Mouse (Mus musculus): Measurements from ENCODE around the gene Gm21983. TPM values are rescaled to one million over a fixed set of nuclear protein-coding genes. Genes with fewer than 3 reads are reported as not detected.
A peak's percentile ranks its signal among the peaks of the same experiment; 100 is the strongest.

Gm21983 gene
- polyA plus RNA-seq, 1 experiment: not detected

DNA sequence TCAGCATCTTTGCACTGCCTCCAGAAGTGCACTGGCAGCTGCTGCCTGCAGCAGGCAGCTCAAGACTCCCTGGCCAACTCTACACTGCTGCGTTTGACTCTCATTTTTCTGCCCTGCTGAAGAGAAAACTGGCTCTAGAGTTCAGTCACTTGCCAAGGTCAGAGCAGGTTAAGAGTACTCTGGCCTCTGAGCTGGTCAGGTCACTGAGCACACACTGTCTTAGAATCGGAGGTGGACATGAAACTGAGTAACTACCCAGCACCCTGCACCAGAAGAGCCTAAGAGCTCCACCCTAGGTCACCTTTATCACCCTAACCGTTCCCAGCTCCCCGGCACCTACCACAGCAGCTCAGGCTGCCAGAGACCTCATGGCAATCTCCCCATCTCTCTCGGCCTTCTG, 5.1 kb upstream of the Gm21983 start:
- no peak for DNase-seq (ENCODE audit: low spot score)

GRCm38 (mm10) chr7:27184964-27185363, 4.1 kb upstream of the Gm21983 start:
- DNase-seq (ENCODE audit: low spot score): no peak

- DNase-seq (ENCODE audit: low spot score): no peak
These were observed 1.6 kb upstream of the Gm21983 start for GRCm38 (mm10) chr7:27182498-27182897.

DNA sequence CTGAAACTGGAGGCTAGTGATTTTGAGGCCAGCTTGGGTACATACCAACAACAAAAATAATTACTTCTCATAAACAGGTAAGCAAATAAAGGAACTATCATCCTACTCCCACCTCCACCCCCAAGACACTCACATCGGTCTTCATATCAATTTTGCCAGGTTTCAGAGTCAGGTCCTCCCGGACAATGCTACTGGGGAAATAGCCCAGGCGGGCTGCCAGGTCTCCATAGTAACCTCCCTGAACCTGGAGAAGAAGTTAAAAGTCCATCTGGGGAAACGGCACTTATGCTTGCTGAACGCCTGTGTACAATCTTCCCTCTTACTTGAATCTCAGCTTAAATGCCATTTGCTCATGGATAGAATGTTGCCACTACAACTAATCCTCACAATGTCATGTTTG, 850 bp downstream of the Gm21983 start:
- no peak for DNase-seq (ENCODE audit: low spot score)

GRCm38 (mm10) chr7:27179217-27179918, 1.5 kb downstream of the Gm21983 start:
- DNase-seq (ENCODE audit: low spot score): no peak

DNA sequence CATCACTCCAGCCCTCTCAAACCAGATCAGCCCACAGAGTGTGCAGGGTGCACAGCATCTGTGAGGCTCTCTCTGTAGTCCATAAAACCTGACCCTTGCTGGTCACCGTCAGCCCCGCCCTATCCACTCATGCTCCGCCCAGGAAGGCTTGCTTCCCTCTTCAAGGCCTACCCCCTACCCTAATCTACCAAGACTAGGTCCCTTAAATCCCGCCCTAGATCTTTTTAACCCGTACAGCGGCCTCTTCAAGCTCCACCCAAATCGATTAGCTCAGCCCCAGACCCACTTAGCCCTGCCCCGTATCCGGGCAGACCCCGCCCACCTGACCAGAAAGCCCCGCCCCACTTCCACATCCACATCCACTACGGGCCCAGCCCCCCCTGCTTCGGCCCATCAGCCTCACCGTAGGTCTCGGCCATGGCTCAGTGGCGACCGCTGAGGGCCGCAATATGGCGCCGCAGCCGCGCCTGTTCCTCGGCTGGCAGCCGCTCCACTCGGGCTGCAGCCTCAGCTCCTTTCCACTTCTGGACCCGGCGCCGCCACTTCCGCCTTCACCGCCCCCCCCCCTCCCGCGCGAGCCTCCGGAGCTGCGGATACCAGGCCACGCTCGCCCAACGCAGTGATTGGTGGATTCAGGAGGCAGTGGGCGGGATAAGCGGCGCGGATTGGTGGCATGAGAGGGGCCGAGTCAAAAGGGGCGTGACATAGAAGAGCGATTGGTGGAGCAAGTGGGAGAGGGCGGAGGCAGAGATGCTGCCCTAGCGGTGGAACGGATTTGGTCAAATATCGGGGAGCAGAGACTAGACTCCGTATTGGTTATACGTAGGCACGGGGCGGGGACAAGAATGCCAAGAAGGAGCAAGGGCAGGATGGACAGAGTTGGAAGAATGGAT, 2.3 kb downstream of the Gm21983 start, which contains the start of gene Rab4b:
Gene Rab4b, minus strand, starts transcription at position 573 of the 893 bp plus-strand sequence.
- DNase-seq (ENCODE audit: low spot score): peak; percentile 86

DNA sequence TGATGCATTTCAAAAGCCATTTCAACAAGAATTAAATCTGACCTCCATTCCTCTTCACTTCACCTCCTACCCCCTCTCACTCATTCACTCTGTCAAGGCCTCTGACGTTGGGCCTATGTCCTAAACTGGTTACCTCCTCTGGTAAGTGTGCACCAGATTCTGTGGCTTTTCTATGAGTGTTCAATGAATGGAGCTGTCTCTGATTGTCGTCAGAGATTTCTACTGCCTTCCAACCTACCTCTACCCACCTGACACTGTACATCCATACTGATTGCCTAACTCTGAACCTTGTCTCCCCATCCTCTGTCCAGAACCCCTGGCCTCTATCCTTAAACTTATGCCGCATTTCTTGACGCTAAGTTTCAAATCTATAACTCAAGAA, 3.0 kb downstream of the Gm21983 start:
- no peak for DNase-seq (ENCODE audit: low spot score)

- no peak for DNase-seq (ENCODE audit: low spot score)
These were observed 6.0 kb downstream of the Gm21983 start for GRCm38 (mm10) chr7:27174896-27175295.

DNA sequence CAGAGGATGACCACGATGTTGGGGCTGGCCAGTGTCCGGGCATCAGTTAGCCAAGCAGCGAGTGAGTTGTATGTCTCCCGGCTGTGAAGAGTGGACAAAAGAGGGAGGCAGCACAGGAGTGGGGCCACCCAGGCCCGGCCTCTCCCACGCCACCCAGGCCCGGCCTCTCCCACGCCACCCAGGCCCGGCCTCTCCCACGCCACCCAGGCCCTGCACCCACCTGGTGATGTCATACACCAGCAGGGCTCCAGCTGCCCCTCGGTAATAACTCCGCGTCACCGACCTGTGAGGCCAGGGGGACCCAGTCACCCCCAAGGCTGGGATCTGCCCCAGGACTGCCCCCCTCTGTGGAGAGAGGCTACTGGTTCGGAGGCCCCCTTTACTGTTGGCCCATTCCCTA, 6.4 kb downstream of the Gm21983 start:
- no peak for DNase-seq (ENCODE audit: low spot score)

GRCm38 (mm10) chr7:27170981-27171380, 9.9 kb downstream of the Gm21983 start:
- no peak for DNase-seq (ENCODE audit: low spot score)

DNA sequence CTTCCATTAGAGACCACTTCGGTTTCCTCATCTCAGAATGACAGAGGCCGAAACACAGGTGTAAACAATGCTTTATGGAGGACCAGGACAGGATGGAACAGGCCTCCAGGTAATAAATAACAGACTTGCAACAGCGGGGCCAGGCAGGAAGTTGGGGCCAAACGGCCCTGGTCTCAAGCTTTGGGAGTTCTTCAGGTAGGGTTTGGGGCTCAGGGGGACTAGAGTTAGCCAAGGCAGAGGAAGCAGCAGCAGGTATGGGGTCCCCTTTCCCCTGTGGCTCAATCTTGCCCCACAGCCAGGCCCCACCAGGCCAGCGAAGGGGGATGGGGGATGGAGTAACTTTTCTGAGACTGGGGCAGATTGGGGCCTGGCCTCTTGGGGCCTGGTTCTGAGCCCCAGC, 12.5 kb downstream of the Gm21983 start:
- DNase-seq (ENCODE audit: low spot score): no peak

DNA sequence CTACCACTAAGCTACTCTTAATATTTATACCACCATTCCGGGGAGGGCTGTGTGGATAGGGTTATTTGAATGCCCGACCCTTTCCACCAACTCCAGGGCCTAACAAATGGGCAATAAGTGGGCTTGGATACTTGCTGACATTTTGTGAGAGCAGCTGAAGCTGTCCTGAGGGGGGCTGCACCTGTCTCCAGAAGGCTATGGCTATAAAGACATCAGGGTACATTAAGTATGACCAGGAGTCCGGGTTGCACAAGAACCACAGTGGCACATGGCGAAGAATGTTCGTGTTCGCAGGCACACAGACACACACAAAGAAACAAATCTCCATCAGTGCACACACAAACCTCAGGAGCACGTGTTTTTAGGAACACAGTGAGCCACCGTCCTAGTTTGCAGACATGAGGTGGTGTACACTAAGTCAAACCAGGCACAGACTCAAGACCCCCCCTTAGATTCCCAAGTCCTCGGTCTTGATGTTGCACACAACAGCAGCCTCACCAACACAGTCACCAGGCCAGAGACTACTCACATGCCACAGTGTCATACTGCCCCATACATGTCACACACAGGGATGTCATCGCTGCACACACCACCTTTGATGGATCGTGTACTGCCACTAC, 13.3 kb downstream of the Gm21983 start:
- DNase-seq (ENCODE audit: low spot score): no peak

DNA sequence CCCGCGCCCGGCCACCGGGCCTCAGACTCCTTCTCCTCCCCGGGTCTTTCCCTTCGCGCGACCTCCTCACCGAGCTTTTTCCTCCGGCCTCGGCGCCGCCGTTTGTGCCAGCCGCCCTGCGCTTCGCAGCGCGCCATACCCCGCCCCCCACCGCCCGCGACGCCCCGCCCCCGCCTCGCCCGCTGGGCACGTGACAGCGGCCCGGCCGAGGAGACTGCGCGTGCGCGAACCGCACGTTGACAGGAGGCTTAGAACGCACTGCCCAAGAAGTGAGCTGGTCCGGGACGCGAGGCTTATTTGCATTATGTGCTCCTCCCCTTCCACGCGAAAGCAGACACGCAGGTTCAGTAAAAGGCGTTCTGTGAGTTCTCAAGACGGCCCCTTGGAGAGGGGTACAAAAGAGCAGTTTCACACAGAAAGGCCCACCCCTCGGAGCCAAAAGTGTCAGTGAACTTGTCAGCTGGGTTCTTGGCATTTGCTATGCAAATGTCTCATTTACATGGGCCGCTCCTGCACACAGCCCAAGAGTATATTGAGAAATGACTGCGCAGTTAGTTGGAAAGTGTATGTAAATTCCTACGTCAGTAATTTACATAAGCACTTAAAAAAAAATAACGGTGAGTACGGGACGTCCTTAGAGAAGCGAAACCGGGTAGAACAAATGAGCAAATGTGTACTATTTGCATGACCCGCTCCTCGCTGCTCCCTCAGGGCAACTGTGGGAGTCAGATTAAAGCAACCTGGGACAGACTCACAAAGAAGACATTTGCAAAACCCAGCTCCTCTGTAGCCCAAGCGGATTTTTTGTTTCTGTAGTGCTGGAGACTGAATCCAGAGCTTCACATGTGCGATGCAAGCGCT, 14.0 kb downstream of the Gm21983 start, which contains the start of gene Egln2:
Gene Egln2, minus strand, starts transcription at position 189 of the 861 bp plus-strand sequence.
- peak; percentile 93 for DNase-seq (ENCODE audit: low spot score)

DNA sequence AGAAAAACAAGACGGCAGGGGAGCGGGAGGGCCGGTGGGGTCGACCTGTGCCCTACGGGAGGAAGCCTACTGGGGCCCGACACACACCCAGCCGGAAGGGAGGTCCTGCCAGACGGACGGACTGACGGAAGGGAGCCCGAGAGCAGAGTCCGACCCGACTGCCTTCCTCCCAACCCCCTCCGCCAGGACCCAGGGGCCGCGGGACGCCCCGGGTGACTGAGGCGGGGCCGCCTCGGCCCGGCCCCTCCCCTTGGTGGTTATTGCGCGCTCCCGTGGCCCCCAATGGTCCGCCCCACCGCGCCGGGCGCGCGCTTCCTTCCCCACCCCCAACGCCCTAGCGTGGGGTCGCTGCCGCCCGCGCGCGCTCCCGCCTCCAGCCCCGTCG, 14.7 kb downstream of the Gm21983 start:
- peak; percentile 86 for DNase-seq (ENCODE audit: low spot score)

GRCm38 (mm10) chr7:27165696-27166095, 15.2 kb downstream of the Gm21983 start:
- DNase-seq (ENCODE audit: low spot score): no peak

GRCm38 (mm10) chr7:27165007-27165655, 15.8 kb downstream of the Gm21983 start:
- DNase-seq (ENCODE audit: low spot score): no peak

GRCm38 (mm10) chr7:27164112-27164947, 16.6 kb downstream of the Gm21983 start:
- no peak for DNase-seq (ENCODE audit: low spot score)

DNA sequence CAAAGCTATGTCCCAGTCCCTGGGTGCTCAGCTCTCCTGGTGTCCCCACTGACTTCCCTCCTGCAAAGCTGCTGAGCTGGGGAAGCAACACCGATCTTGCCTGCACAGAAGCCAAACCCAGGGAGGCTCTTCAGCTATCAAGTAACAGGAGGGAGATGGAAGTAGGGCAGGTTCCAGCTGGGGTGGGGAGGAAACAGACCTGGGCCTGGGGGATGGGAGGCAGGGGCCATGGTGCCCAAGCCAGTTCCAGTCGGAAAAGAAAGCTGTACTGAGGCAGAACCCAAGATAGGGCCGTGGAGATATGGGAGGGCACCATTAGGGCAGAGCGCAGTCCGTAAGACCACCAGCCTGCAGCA, 17.5 kb downstream of the Gm21983 start:
- no peak for DNase-seq (ENCODE audit: low spot score)

- no peak for DNase-seq (ENCODE audit: low spot score)
These were observed 18.0 kb downstream of the Gm21983 start for GRCm38 (mm10) chr7:27162780-27163449.

DNA sequence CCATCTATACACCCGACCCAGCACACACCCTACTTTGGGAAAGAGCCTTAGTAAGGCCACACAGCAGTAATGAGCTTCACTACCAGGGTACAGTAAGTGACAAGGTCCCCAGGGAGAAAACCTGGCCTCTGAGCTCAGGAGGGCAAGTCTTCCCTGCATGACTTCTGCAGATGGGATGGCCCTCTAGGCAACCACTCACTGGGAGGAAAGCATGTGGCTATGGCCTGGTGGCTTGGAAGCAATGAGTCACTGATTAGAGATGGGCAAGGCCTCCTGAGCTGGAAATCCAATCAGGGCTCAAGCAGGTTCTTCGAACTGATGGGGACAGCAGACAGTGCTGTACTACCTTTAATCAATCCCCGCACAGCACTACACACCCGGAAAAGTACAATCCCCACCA, 19.1 kb downstream of the Gm21983 start:
- DNase-seq (ENCODE audit: low spot score): no peak

Data from urinary bladder, adult 2 months (tissue).